Mouse (Mus musculus) central nervous system, embryonic 18 days (tissue): Measurements from ENCODE around the gene Mn1. TPM values are rescaled to one million over a fixed set of nuclear protein-coding genes. Genes with fewer than 3 reads are reported as not detected.

ENCODE experiments used
- polyA plus RNA-seq: library from polyadenylated mRNA; depleted of rRNA; stranded (reverse); fragments of >200 nt; gene quantifications from 2 replicates; pipeline ENCODE4 v1.2.3, GENCODE M21; 2012; rRNA removed

The Mn1 gene
- polyA plus RNA-seq: 26.4 and 41.2 TPM in 2 replicates

GRCm38 (mm10) chr5:111416591-111417374, at the start of gene Mn1:
Gene Mn1 (plus strand): TSS chr5:111417362.

Other genes starting within 250 kb of the Mn1 start
- gene Pitpnb, start 86.6 kb upstream of the Mn1 start, polyA plus RNA-seq: 66.7 and 67.2 TPM in 2 replicates